Mouse (Mus musculus) kidney, adult 2 months (tissue): ENCODE measurements around the gene Me3.

Source experiments
- CTCF ChIP-seq: fragments of 200-500 bp; conservative IDR thresholded peaks from 2 replicates; pipeline ENCODE4 v1.5.1; 2011; ENCODE audit warnings: low read depth, mild to moderate bottlenecking, control low read depth, low read length, moderate library complexity, mixed read lengths; ENCODE audit not compliant: insufficient read depth, insufficient read length
- POLR2A ChIP-seq: fragments of 200-500 bp; IDR thresholded peaks from one replicate; pipeline ENCODE4 v1.6.1; 2011; ENCODE audit warnings: low read depth, low read length, control low read depth

GRCm38 (mm10) chr7:89678719-89679118 lies 46.5 kb downstream of the Me3 start:
- TF ChIP-seq POLR2A (no peak), CTCF (no peak)
